In the genomic region with DNA sequence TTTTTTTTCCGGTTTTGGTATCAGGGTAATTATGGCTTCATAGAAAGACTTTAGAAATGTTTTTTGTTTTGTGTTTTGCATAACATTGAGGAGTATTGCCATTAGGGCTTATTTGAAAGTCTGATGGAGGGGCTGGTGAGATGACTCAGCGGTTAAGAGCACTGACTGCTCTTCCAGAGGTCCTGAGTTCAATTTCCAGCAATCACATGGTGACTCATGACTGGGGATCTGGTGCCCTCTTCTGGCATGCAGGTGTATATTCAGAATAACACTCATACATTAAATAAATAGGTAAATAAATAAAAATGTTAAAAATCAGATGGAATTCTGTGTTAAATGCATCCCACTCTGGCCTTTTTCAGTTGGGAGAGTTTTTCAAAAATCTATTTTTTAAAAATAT, we compare ENCODE assay signal across 10 mouse cellular contexts. TPM values are rescaled to one million over a fixed set of nuclear protein-coding genes. Genes with fewer than 3 reads are reported as not detected.
DNase-seq lines count a peak whose midpoint lies in the region; ATAC-seq lines count a peak whose summit lies in the region.
"Had no signal": no experiment of that assay in that cellular context is flagged by ENCODE, and none has a peak within 500 bp of the region (broad histone marks: within the 10 kb centered on the region; RNA-seq: fewer than 3 reads in every experiment).

No protein-coding gene starts in this region.

- H3K9ac ChIP-seq in liver, embryonic 13.5 days: no peak overlapping the region

- peaks cover 25% of the 10 kb centered on the region for H3K27me3 ChIP-seq in liver, embryonic 13.5 days

- no peak overlapping the region for H3K4me2 ChIP-seq in liver, embryonic 13.5 days

- intact Hi-C loops in heart, postnatal 36 days (cut with DNase I): loop anchor here (1.0 to 5.0 kb wide), 2 partner anchors 71 to 508 kb away; no protein-coding TSS in a partner anchor

- DNase-seq in heart, postnatal 36 days: peak; percentile 18 to 20
- DNase-seq in heart, adult 11 months: no peak
- DNase-seq in B cell, adult 2 months: peak; percentile 63 to 64
- peak; percentile 62 for DNase-seq in NIH3T3 (ENCODE audit: low read depth)
- peak; percentile 10 for DNase-seq in liver, embryonic 13.5 days
- no peak for DNase-seq in embryo, embryonic 9.5 days (ENCODE audit: extremely low spot score)
- DNase-seq in ovary, adult 18-20 months (ENCODE audit: low spot score): no peak
- DNase-seq: retina, postnatal 1 day had no signal

- H3K4me3 ChIP-seq in liver, embryonic 13.5 days (replicated peaks): no peak overlapping the region
- H3K4me3 ChIP-seq: megakaryocyte, embryonic 14.5 days had no signal

- 52% methylated on average over 2 of the region's 2 CpGs for WGBS in liver, embryonic 13.5 days (ENCODE audit: insufficient replicate concordance)

- no peaks in the 10 kb centered on the region for H3K9me3 ChIP-seq in liver, embryonic 13.5 days (replicated peaks)
- H3K9me3 ChIP-seq: megakaryocyte, embryonic 14.5 days had no signal

- H3K4me1 ChIP-seq in liver, embryonic 13.5 days (replicated peaks): no peaks in the 10 kb centered on the region
- H3K4me1 ChIP-seq: megakaryocyte, embryonic 14.5 days had no signal

- ATAC-seq in liver, embryonic 13.5 days (ENCODE audit: low read depth): no peak
- ATAC-seq in frontal cortex, adult (ENCODE audit: low TSS enrichment): no peak

- no peak overlapping the region for H3K27ac ChIP-seq in liver, embryonic 13.5 days

- H3K36me3 ChIP-seq in liver, embryonic 13.5 days: no peaks in the 10 kb centered on the region

RNA-seq across cellular contexts. Expression of a gene that starts 9.3 kb away (rescaled TPM):
- 10 to 100 TPM; 20.9 to 28.6 TPM for total RNA-seq in heart, postnatal 36 days (2021)
- polyA plus RNA-seq in liver, embryonic 13.5 days (2015; fragmentation: Nextera tagmentation; extraction: Ambion mirVana): 11.2 and 14.7 TPM in 2 replicates

Comparison
In these comparisons a context has a peak if more than half of its experiments do, and no peak if none do; other contexts are left out.
1. DNase-seq: peak in heart, postnatal 36 days (2 of 2), B cell, adult 2 months (2 of 2), NIH3T3 (single experiment) and liver, embryonic 13.5 days (single experiment); none in heart, adult 11 months (single experiment), embryo, embryonic 9.5 days (single experiment) and ovary, adult 18-20 months (single experiment).